Mouse (Mus musculus) bone marrow, adult 2 months (tissue): ENCODE measurements around the gene Ilkap.

Experiments
- CTCF ChIP-seq: fragments of 200-500 bp; IDR thresholded peaks from 2 replicates; pipeline ENCODE4 v1.5.1; 2011; ENCODE audit warnings: low read length, control low read depth; ENCODE audit not compliant: control insufficient read depth, insufficient read depth
- POLR2A ChIP-seq: fragments of 200-500 bp; IDR thresholded peaks from 2 replicates; pipeline ENCODE4 v1.6.1; 2011; ENCODE audit warnings: low read depth, mild to moderate bottlenecking, control low read depth, low read length, borderline replicate concordance; ENCODE audit not compliant: control insufficient read depth

GRCm38 (mm10) chr1:91436380-91437082 lies 37.9 kb upstream of the Ilkap start:
- TF ChIP-seq POLR2A = no peak
- TF ChIP-seq CTCF = no peak
